Mouse (Mus musculus) heart, postnatal 25 days (tissue): ENCODE results near the gene Adsl. TPM values are rescaled to one million over a fixed set of nuclear protein-coding genes. Genes with fewer than 3 reads are reported as not detected.

ENCODE experiments used
- DNase-seq: peaks from one replicate; pipeline ENCODE4 v3.0.0; 2022; ENCODE audit warnings: low spot score
- intact Hi-C: fragments of 180-260 bp; cut with DNase I; formaldehyde crosslinking; loops from one replicate; pipeline ENCODE4 v1.15.1; 2025
- total RNA-seq, 2 experiments: library from RNA; stranded (reverse); gene quantifications; 2 replicates each; pipeline ENCODE4 v1.2.3; 2021

The Adsl gene
- total RNA-seq, 2 experiments from 2014 or later: 87.1 to 88.8 TPM

GRCm38 (mm10) chr15:80936686-80937085 is 11.6 kb upstream of the Adsl start:
- DNase-seq: no peak
- intact Hi-C loops: no loop called here

- DNase-seq: no peak
- intact Hi-C loops: no loop called here
Measured at GRCm38 (mm10) chr15:80938615-80939014, 9.7 kb upstream of the Adsl start.

- intact Hi-C loops: no loop called here
Measured at GRCm38 (mm10) chr15:80939401-80939800, 8.9 kb upstream of the Adsl start.

GRCm38 (mm10) chr15:80941468-80942040 is 6.7 kb upstream of the Adsl start:
- intact Hi-C loops: no loop called here
- no peak for DNase-seq

More at GRCm38 (mm10) chr15:80939401-80939800, 8.9 kb upstream of the Adsl start:
- no peak for DNase-seq

- DNase-seq: no peak
- intact Hi-C loops: loop anchor here (5.0 kb wide), 1 partner anchor 149 kb away; no protein-coding TSS in a partner anchor
Measured at GRCm38 (mm10) chr15:80945851-80946250, 2.4 kb upstream of the Adsl start.

- intact Hi-C loops: loop anchor here (2.0 to 5.0 kb wide), 2 partner anchors 152 to 243 kb away; no protein-coding TSS in a partner anchor
- DNase-seq: no peak
Measured at GRCm38 (mm10) chr15:80949431-80949830, 1.1 kb downstream of the Adsl start.

- intact Hi-C loops: no loop called here
- DNase-seq: no peak
Measured at GRCm38 (mm10) chr15:80950055-80950454, 1.8 kb downstream of the Adsl start.

GRCm38 (mm10) chr15:80953971-80954370 is 5.7 kb downstream of the Adsl start:
- intact Hi-C loops: no loop called here
- no peak for DNase-seq

GRCm38 (mm10) chr15:80954861-80955260 is 6.6 kb downstream of the Adsl start:
- intact Hi-C loops: no loop called here
- no peak for DNase-seq

GRCm38 (mm10) chr15:80955836-80956438 is 7.6 kb downstream of the Adsl start:
- intact Hi-C loops: no loop called here
- DNase-seq: no peak

GRCm38 (mm10) chr15:80969371-80969770 is 21.1 kb downstream of the Adsl start:
- intact Hi-C loops: no loop called here
- DNase-seq: no peak

GRCm38 (mm10) chr15:80974311-80974710 is 26.0 kb downstream of the Adsl start:
- intact Hi-C loops: no loop called here
- DNase-seq: no peak

- intact Hi-C loops: no loop called here
- no peak for DNase-seq
Measured at GRCm38 (mm10) chr15:80975666-80976065, 27.4 kb downstream of the Adsl start.

- DNase-seq: peak; percentile 67
- intact Hi-C loops: no loop called here
Measured at GRCm38 (mm10) chr15:80977620-80978334, 29.5 kb downstream of the Adsl start, which contains the start of gene Sgsm3. Gene Sgsm3, plus strand, starts transcription at chr15:80977765.

- intact Hi-C loops: no loop called here
- no peak for DNase-seq
Measured at GRCm38 (mm10) chr15:80979611-80980010, 31.3 kb downstream of the Adsl start.

- intact Hi-C loops: no loop called here
- no peak for DNase-seq
Measured at GRCm38 (mm10) chr15:80981176-80981575, 32.9 kb downstream of the Adsl start.

- no peak for DNase-seq
- intact Hi-C loops: no loop called here
Measured at GRCm38 (mm10) chr15:80983264-80983663, 35.0 kb downstream of the Adsl start.

GRCm38 (mm10) chr15:80988331-80988730 is 40.0 kb downstream of the Adsl start:
- intact Hi-C loops: no loop called here
- no peak for DNase-seq

- DNase-seq: no peak
- intact Hi-C loops: no loop called here
Measured at GRCm38 (mm10) chr15:80989712-80990111, 41.4 kb downstream of the Adsl start.

GRCm38 (mm10) chr15:80994959-80995358 is 46.7 kb downstream of the Adsl start:
- intact Hi-C loops: no loop called here
- no peak for DNase-seq
